Mouse (Mus musculus) cortical plate, adult 2 months (tissue): ENCODE results near the gene Arid1b.

Experiments used
- CTCF ChIP-seq: fragments of 200-500 bp; IDR thresholded peaks from 2 replicates; pipeline ENCODE4 v1.5.1; 2011; ENCODE audit warnings: mild to moderate bottlenecking, control low read depth, low read length; ENCODE audit not compliant: insufficient read depth; ENCODE audit errors: extremely low read depth
- POLR2A ChIP-seq: fragments of 200-500 bp; IDR thresholded peaks from 2 replicates; pipeline ENCODE4 v1.6.1; 2011; ENCODE audit warnings: mild to moderate bottlenecking, low read length, control low read depth; ENCODE audit not compliant: insufficient read depth; ENCODE audit errors: extremely low read depth

GRCm38 (mm10) chr17:4991600-4991999 lies 2.5 kb upstream of the Arid1b start:
- TF ChIP-seq POLR2A (no peak), CTCF (no peak)
